Mouse (Mus musculus): ENCODE results near the gene Haus8. TPM values are rescaled to one million over a fixed set of nuclear protein-coding genes. Genes with fewer than 3 reads are reported as not detected.
"Not testable (repeated sequence)": the region's sequence is repeated elsewhere in the genome, so short reads cannot be mapped to it uniquely, and the experiment has no call there.

Gene Haus8
- total RNA-seq, 2 experiments from 2014 or later = 17.7 to 55.1 TPM

DNA sequence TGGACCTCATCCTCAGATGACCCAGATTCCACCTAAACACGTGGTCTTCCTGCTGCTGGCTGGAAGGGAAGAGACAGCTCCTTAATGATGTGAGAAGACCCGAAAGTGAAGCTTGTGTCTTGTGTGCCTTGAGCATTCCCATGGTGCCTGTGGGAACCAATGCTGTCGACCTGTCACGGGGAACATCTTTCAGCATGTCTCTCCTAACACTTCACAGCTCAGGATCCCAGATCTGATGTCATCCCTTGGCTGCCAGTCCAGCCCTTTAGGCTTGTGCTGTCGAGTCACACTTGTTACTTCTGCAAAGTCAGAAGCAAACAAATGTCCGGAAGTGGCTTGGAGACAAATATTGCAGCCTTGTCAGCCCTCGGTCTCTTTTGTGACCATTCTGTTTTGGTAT, 16.4 kb upstream of the Haus8 start:
- peak; percentile 14; the same call in 1 of the 2 replicates for ATAC-seq (replicated peaks; ENCODE audit: poor library complexity, severe bottlenecking)

DNA sequence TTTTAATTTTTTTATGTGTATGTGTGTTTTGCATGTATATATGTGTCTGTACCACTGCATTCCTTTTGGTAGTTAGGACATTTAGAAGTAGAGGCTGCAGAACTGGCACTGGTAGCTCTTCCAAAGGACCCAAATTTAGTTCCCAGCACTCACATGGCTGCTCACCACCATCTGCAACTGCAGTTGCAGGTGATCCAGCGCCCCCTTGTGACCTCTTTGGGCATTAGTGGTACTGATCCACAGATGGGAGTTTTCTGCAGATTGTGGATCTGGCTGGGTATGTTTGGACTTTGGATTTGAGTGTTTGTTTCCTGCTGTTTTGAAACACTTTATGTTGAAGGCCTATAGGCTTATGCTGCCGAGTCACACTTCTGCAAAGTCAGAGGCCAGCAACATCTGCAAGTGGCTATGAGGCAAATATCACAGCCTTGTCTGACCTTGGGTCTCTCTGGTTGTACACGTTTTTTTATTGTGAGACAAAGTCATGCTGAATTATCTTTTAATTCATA, 15.8 kb upstream of the Haus8 start:
- 0 out of 2 replicates have a peak, but pooled peaks have one; percentile 14 for ATAC-seq (replicated peaks; ENCODE audit: poor library complexity, severe bottlenecking)

DNA sequence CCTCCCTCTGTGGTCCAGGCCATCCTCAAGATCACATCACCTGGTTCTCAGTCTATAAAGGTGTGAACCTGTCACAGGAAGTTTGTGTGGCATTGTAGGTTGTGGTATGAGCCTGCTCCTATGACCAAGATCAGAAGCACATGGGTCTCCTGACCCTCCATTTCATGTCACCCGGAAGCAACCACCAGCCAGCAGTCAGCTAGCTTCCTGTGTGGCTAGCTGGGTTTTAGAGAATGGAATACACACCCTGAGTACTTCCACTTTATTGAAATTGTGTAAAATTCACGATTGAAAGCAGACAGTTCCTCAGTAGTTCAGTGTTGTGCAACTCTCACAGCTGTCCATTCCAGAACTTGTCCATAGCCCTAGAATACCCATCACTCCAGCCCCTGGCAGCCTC, 13.5 kb upstream of the Haus8 start:
- peak; percentile 93 for ATAC-seq (replicated peaks; ENCODE audit: poor library complexity, severe bottlenecking)

DNA sequence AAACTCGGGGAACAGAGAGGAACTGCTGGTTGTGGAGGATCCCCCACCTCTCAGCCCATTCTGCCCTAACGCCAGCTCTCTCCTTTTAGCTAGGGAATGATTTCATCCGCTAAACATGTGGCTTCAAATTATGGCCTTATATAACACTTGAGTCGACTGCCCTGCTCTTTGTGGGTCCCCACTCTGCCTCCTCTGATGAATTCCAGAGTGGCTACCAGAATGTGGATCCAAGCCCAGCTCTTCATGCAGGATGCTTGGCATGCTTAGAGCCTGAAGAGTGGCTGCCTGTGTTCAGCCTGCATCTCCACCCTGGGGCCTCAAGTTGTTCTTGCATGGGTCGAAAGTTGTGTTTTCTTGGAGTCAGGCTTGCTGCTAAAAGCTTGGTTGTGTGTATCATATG, 9.9 kb upstream of the Haus8 start:
- ATAC-seq (replicated peaks; ENCODE audit: poor library complexity, severe bottlenecking) = no peak

DNA sequence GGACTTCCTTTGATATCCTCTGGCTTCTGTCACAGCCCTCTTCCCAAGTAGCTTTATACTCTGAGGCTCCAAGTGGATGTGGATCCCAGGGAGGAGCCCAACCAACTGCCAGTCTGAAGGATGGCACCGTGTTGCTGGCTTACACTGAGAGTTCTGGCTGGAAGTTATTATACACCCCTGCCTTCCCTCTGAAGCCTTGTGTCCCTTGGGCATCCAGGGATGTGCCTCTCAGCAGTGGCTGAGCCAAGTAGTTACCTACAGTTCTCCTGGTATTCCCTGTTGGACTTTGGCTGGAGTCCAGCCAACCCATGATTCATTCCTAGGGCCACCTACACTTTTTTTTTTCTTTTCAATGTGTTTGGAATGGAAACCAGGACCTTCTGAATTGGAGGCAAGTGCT, 9.0 kb upstream of the Haus8 start:
- ATAC-seq (replicated peaks; ENCODE audit: poor library complexity, severe bottlenecking) = not testable (repeated sequence)

DNA sequence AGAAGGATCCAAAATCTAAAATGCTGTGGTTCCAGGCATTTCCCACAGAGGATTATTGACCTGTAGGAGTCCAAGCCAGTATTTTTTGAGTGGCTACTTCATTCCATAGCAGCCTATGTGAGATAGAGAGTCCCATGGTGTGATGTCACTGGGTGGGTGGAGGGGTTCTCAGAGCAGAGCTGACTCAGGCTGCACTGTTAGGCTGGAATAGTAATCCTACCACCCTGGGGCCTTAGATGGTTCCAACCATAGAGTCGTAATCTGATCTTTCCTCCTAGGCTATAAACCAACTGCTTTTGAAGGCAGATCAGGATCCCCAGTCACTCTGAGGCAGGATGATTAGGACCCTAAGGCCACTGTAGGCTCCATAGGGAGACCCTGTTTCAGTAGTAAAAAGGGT, 6.7 kb upstream of the Haus8 start:
- not testable (repeated sequence) for ATAC-seq (replicated peaks; ENCODE audit: poor library complexity, severe bottlenecking)

DNA sequence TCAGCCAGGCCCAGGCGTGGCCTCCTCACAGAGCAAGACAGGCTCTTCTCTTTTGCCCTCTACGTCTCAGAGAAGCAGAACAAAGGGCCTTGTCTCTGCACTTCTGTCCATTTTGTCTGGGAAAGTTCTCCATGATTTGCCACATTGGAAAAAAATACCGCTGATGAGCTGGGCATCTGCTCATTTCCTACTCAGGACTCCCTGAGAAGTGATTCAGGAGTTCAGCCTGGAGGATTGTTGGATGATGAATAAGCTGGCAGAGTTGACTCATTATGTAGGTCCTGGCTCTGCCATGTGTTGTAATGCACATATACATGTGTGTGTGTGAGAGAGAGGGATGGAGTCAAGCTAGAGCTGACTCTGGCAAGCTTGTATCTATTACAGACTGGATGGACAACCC, 3.4 kb upstream of the Haus8 start:
- no peak for ATAC-seq (replicated peaks; ENCODE audit: poor library complexity, severe bottlenecking)

DNA sequence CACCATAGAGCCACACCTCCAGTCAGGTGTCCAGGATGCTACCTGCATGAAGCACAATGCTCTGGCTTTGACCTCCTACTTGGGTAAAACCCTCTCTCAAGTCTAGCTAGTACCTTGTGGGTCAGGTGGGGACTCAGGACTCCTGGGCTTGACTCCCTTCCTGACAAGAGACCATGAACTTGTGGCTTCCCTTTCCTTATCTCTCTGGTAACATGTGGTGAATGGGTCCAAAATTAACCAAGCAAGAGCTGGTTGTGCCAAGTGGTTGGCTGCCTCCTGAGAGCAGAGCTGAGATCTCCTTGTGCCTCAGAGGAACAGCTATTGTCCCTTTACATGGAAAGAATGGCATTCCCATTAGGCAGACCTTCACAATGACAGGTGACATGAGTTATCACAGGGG, 1.7 kb upstream of the Haus8 start:
- no peak for ATAC-seq (replicated peaks; ENCODE audit: poor library complexity, severe bottlenecking)

DNA sequence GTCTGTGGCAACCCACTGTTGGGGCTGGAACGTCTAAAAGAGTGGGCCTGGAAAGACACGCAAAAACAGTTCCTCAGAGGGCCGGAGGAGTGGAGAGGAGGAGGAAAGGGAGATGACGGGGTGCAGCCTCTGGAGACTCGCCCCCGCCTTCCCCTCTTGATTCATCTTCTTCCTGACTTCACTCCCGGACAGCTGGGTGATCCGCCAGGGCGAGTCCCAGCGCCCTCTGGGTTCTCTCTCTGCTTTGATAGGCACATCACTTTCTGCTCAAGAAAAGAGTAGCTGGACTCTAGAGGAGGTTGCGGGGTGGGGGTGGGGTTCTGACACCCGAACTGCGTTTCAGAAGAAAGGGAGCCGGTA, 397 bp upstream of the Haus8 start:
- peak; percentile 31; the same call in 1 of the 2 replicates for ATAC-seq (replicated peaks; ENCODE audit: poor library complexity, severe bottlenecking)

DNA sequence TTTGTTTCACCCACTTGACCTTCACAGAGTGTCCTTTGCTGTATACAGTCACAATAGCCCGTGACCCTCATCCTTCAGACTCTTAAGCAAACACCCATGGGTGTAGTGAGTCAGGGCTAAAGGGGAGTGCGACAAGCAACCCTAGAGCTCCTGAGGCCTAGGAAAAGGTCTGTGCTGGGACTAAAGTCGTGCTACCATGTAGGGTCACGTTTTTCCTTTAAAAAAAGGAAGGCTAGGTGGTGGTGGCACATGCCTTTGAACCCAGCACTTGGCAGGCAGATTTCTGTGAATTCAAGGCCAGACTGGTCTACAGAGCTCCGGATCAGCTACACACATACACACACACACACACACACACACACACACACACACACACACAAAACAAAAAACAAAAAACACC, 1.1 kb downstream of the Haus8 start:
- ATAC-seq (replicated peaks; ENCODE audit: poor library complexity, severe bottlenecking) = no peak

DNA sequence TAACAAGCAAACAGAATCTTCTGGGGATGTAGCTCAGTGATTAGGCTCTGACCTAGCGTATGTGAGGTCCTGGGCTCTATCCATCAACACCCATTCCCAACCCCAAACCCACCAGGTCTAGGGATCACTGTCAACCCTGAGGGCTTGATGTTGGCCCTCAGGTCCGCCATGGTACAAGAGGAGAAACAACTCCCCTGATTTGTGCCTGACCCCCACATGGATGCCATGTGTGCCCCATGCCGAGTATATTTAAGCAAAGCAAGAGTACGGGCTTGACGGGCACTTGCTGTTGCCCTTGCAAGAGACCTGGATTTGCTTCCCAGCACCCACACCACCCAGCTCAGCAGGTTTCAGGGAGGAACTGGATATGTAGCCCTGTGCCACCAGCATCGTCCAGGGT, 4.4 kb downstream of the Haus8 start:
- ATAC-seq (replicated peaks; ENCODE audit: poor library complexity, severe bottlenecking) = not testable (repeated sequence)

DNA sequence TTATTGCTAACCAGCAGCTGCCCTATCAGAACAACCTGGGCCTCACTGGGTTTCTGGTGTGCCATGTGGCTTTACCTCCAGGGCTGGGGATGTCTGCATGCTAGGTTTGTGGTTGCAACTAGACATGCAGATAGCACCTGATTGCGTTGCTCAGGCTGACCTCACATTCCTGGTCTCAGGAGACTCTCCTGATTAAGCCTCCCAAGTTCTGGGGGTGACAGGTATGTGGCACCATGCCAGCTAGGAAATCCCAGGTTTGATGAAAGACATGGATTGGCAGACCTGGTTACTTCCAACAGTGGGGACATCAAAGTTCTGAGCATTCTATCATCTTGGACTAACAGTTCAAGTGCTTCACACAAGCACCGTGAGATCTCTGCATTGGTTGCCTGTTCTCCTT, 5.0 kb downstream of the Haus8 start:
- no peak for ATAC-seq (replicated peaks; ENCODE audit: poor library complexity, severe bottlenecking)

DNA sequence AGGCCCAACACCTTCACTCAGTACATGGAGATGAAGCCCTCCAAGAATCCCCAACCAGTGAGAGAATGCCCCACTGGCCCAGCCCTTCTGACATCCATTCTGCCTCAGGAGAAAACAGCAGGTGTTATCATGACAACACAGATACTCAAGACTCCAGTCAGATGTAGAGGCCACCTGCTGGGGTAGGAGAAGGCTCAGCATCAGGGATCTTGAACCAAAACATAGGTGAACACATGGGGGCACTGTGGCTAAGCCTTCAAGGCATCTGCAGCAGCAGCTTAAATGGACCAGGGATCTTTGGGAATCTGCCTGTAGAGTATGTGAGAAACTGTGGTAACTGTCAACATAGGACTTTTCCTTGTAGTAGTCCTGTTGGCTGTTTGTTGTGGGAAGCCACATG, 11.5 kb downstream of the Haus8 start:
- ATAC-seq (replicated peaks; ENCODE audit: poor library complexity, severe bottlenecking) = peak; percentile 9; the same call in 1 of the 2 replicates

DNA sequence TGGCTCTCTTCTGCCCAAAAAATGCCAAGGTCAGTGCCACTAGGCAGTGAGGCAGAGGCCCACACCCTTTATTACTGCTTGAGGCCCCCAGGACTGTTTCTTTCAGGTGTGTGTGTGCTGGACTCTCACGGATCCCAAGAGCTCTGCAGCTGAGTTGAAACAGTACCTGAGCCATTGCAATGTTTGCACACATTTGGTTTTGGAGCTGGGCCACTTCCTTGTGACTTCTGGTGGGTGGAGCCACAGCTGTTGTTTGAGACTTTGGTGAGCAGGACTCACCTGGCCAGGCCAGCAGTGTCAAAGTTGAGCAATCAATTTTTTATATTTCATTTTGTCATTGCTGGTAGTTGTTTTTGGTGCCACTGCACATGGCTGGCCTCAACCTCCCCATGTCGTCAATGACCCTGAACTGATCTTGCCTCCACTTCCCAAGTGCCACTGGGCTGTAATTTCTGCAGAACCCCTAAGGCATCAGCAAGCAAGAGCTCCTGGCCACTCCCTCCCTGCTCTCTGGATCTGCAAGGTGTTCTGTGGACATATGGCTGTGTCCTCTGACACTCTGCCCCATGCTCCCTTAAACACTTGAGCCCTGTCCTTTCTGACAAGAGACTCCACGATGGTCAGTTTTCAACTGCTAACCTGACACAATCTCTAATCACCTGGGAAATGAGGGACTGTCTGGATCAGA, 16.0 kb downstream of the Haus8 start:
- ATAC-seq (replicated peaks; ENCODE audit: poor library complexity, severe bottlenecking) = no peak

DNA sequence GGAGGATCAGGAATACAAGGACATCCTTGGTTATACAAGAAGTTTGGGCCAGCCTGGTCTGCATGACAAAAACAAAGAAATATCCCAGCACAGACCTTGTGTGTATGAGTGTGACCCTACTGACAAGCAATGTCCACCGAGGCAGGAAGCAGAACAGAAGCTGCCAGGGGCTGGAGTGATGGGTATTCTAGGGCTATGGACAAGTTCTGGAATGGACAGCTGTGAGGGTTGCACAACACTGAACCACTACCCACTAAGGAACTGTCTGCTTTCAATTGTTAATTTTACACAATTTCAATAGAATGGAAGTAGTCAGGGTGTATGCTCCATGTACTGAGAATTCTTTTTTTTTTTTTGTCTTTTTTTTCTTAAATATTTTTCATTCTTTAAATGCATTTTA, 24.5 kb downstream of the Haus8 start:
- ATAC-seq (replicated peaks; ENCODE audit: poor library complexity, severe bottlenecking) = peak; percentile 83

DNA sequence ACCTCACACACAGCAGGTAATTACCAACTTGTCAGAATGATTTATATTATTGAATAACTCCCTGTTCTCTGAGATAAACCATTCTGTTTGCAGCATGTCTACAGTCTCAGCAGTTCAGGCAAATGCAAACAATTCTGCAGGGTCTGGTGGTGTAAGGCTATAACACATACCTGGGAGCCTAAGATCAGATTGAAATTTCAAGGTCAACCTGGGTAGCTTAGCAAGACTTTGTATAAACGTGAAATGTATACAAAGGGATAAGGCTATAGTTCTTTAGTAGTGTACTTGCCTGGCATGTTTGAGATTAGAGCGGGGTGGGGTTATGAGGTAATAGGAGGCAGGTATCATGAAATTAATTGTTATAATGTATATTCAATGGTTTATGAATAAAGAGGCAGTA, 30.0 kb downstream of the Haus8 start:
- ATAC-seq (replicated peaks; ENCODE audit: poor library complexity, severe bottlenecking) = no peak

DNA sequence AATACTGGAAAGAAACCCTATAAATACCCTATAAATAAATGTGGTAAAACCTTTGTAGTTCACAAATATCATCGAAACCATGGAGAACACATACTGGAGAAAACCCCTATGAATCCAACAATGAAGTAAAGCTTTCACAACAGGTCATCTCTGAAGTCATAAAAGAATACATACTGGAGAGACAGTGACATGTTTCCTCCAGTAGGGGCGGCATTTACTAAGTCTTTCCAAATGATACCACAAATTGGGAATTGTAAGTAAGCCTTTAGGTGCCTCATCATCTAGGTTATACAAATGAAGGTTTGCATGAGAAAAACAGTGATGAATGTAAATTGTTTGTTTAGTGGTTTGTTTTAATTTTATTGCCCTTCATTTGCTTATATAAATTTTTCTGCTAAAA, 48.2 kb downstream of the Haus8 start:
- ATAC-seq (replicated peaks; ENCODE audit: poor library complexity, severe bottlenecking) = peak; percentile 55; the same call in 1 of the 2 replicates

DNA sequence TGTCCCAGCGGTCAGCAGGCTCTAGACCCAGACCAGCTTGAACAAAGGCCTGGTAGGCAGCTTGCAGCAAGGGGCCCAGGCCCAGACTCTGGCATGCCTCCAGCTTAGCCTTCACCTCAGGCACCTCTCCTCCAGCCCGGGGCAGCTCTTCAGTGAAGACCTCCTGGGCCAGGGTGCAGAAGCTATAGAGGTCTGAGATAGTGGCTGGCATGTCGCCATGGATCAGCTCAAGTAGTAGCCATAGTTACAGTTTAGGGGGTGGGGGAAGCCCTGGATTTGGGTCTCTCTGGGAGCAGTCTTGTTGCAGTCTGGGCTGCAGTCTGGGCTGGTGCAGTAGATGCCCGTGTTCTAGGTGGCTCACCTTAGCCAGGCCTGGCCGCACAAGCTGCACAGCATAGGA, 58.5 kb downstream of the Haus8 start:
- peak; percentile 17; the same call in 1 of the 2 replicates for ATAC-seq (replicated peaks; ENCODE audit: poor library complexity, severe bottlenecking)

DNA sequence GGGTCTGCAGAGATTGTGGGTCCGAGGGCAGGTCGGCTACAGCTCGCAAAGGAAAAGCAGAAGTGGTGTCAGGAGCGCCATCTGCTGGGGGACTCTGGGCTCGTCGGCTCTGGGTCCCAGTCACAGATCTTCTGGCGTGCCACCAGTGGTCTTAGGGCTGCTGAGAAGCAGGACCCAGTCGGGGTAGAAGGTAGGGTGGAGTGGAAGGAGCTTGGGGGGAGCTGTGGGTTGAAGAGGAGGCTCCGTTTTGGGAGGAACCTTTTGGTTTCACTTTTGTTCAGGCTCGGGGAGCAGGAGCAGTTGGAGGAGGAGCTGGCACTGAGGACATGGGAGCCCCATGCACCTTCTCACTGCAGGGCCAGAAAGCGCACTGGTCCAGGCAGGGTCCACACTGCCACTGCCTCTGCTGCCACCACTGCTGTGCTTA, 67.2 kb downstream of the Haus8 start:
- ATAC-seq (replicated peaks; ENCODE audit: poor library complexity, severe bottlenecking) = peak; percentile 89

Measured in granulocyte monocyte progenitor cell, adult 5-6 weeks (primary cell).